Mouse (Mus musculus) kidney, postnatal 0 days (tissue): Measurements from ENCODE around the gene Map3k7cl. TPM values are rescaled to one million over a fixed set of nuclear protein-coding genes. Genes with fewer than 3 reads are reported as not detected.

Experiments
- ATAC-seq: fragments of 200-750 bp; cut with Nextera tagmentation; replicated peaks from 2 replicates; pipeline ENCODE4 v1.8.0; 2017; ENCODE audit warnings: low read depth, moderate number of reproducible peaks, moderate TSS enrichment, moderate library complexity; ENCODE audit not compliant: low FRiP score
- DNase-seq: peaks from one replicate; pipeline ENCODE4 v3.0.0-alpha.2; 2016; ENCODE audit warnings: low spot score
- H3K27ac ChIP-seq: fragments of 300-500 bp; sonication (generic); 2 replicates; pipeline ENCODE4 v1.5.1; 2014; ENCODE audit warnings: mild to moderate bottlenecking
- H3K27me3 ChIP-seq: fragments of 300-500 bp; sonication (generic); 2 replicates; pipeline ENCODE4 v1.6.1; 2014; ENCODE audit warnings: low read length, mixed read lengths; ENCODE audit not compliant: insufficient read depth
- H3K36me3 ChIP-seq: fragments of 300-500 bp; sonication (generic); 2 replicates; pipeline ENCODE4 v1.6.1; 2014; ENCODE audit warnings: low read length, mixed read lengths; ENCODE audit not compliant: insufficient read depth
- H3K4me1 ChIP-seq: fragments of 300-500 bp; sonication (generic); replicated peaks from 2 replicates; pipeline ENCODE4 v1.6.1; 2014; ENCODE audit warnings: antibody characterized with exemption, low read length, mixed read lengths; ENCODE audit not compliant: insufficient read depth
- H3K4me2 ChIP-seq: fragments of 300-500 bp; sonication (generic); 2 replicates; pipeline ENCODE4 v1.6.1; 2014; ENCODE audit warnings: mild to moderate bottlenecking, low read length, moderate library complexity, mixed read lengths
- H3K4me3 ChIP-seq: fragments of 300-500 bp; sonication (generic); replicated peaks from 2 replicates; pipeline ENCODE4 v1.5.1; 2014; ENCODE audit warnings: low read depth, low read length
- H3K9ac ChIP-seq: fragments of 300-500 bp; sonication (generic); 2 replicates; pipeline ENCODE4 v1.6.1; 2014; ENCODE audit warnings: low read depth, low read length
- H3K9me3 ChIP-seq: fragments of 300-500 bp; sonication (generic); replicated peaks from 2 replicates; pipeline ENCODE4 v1.6.1; 2016; ENCODE audit warnings: low read length, inconsistent platforms, mixed read lengths
- CTCF ChIP-seq: IDR thresholded peaks from 2 replicates; pipeline ENCODE4 v1.5.1; 2016; ENCODE audit warnings: antibody characterized with exemption, low read depth, mild to moderate bottlenecking, moderate library complexity
- WGBS: fragments of 180-500 bp; shearing (Covaris S2); extraction: QIAGEN DNeasy Blood & Tissue Kit; methylation state at CpG from one replicate; pipeline ENCODE4 v1.1.7; 2014; 5-methylcytosine and 5-hydroxymethylcytosine counted together
- polyA plus RNA-seq: library from polyadenylated mRNA; unstranded; fragments of >200 nt; fragmentation: Nextera tagmentation; extraction: Ambion mirVana; gene quantifications from 2 replicates; pipeline ENCODE4 v1.2.1, GENCODE M21; 2015

Gene Map3k7cl
- polyA plus RNA-seq, 1 experiment from 2014 or later, result 2.1 TPM

DNA sequence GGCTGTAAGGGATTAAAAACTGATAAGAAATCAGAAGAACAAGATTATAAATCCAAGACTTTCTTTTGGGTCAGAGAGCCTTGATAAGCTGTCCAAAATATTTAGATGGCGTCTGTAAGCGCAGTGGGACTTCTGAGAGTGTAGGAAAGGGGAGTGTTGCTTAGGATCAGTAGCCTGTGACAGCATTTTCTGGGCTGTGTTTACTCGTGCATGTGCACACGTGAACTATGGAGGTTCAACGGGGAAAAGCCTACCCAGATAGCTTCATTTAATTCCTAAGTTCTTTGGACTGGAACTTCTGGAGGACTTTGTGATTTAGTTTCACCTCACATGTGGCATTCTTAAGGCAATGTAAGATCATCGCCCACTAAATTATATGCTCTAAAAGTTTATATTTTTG, 29.6 kb downstream of the Map3k7cl start:
- no peak for DNase-seq
- Histone ChIP-seq H3K9me3 (no peaks in the 10 kb centered on the region), H3K4me3 (no peak overlapping the region), H3K9ac (no peak overlapping the region), H3K36me3 (no peaks in the 10 kb centered on the region), H3K4me2 (no peak overlapping the region), H3K27me3 (no peaks in the 10 kb centered on the region), H3K4me1 (no peaks in the 10 kb centered on the region), H3K27ac (no peak overlapping the region)
- no peak for TF ChIP-seq CTCF
- 57% methylated on average over 6 of the region's 6 CpGs for WGBS
- no peak for ATAC-seq

DNA sequence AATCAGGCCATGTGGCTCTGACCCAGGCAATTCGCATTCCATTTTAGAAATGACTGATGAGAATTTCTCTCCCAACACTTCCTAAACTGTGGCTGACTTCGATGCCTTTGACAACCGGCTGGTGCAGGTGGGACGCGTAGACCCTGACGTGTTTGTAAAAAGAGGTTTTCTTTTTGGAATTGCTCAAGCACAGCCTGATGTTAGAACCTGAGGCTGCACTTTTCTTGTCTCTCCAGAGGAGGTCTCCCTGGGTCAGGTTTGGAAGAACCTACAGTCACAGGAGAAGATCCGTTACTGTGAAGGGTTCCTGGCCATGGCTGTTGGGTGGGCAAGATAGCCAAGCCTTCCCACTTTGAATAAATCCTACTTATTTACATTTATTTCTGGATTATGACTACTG, 31.5 kb downstream of the Map3k7cl start:
- ATAC-seq (no peak), DNase-seq (peak; percentile 49)
- WGBS, result 56% methylated on average over 7 of the region's 7 CpGs
- Histone ChIP-seq H3K9me3 (no peaks in the 10 kb centered on the region), H3K4me2 (no peak overlapping the region), H3K9ac (no peak overlapping the region), H3K4me3 (no peak overlapping the region), H3K36me3 (no peaks in the 10 kb centered on the region), H3K4me1 (no peaks in the 10 kb centered on the region), H3K27me3 (no peaks in the 10 kb centered on the region), H3K27ac (no peak overlapping the region)
- peak; percentile 68 for TF ChIP-seq CTCF

GRCm38 (mm10) chr16:87585548-87586262, 32.6 kb downstream of the Map3k7cl start:
- no peak for TF ChIP-seq CTCF

DNA sequence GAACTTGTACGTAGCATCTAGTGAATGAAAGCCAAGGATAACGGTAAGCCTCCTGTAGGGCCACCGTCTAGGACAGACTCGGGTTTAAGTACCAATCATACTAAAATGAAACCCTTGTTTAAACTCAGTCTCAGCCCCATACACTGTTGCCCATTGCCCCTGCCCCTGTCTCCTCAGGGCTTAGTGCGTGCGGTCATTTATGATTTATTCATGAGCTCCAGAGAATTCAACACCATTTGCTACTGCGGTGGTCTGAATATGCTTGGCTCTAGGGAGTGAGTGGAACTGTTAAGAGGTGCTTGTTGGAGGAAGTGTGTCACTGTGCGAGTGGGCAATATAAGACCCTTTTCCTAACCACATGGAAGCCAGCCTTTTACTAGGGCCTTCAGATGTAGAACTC, 34.7 kb downstream of the Map3k7cl start:
- 80% methylated on average over 8 of the region's 8 CpGs for WGBS
- ATAC-seq (no peak), DNase-seq (no peak)
- H3K27me3 ChIP-seq, result no peaks in the 10 kb centered on the region
- H3K36me3 ChIP-seq, result no peaks in the 10 kb centered on the region
- no peak overlapping the region for H3K4me2 ChIP-seq
- H3K9me3 ChIP-seq, result no peaks in the 10 kb centered on the region
- H3K4me1 ChIP-seq, result no peaks in the 10 kb centered on the region
- no peak overlapping the region for H3K4me3 ChIP-seq
- H3K9ac ChIP-seq, result no peak overlapping the region
- TF ChIP-seq CTCF, result no peak
- H3K27ac ChIP-seq, result no peak overlapping the region

More at GRCm38 (mm10) chr16:87585548-87586262, 32.6 kb downstream of the Map3k7cl start:
- Histone ChIP-seq H3K9me3 (no peaks in the 10 kb centered on the region), H3K4me3 (no peak overlapping the region), H3K36me3 (no peaks in the 10 kb centered on the region), H3K4me2 (no peak overlapping the region), H3K9ac (no peak overlapping the region), H3K27me3 (no peaks in the 10 kb centered on the region), H3K27ac (no peak overlapping the region), H3K4me1 (no peaks in the 10 kb centered on the region)
- WGBS, result 81% methylated on average over 8 of the region's 8 CpGs
- DNase-seq (no peak), ATAC-seq (no peak)

DNA sequence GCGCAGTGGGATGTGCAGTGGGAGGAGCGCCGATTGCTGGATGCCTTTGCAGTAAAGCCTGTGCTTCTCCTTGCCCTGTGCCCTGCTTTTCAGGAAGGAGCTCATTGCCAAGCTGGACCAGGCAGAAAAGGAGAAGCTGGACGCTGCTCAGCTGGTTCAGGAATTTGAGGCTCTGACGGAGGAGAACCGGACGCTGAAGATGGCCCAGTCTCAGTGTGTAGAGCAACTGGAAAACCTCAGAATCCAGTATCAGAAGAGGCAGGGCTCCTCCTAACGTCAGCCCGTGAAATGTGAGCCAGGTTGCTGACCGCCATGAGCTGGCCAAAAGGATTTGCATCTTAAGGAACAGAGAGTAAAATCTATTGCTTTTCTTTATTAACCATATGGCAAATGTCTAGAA, 41.0 kb downstream of the Map3k7cl start:
- ATAC-seq (peak; percentile 50; the same call in 1 of the 2 replicates), DNase-seq (peak; percentile 76)
- H3K27ac ChIP-seq, result no peak overlapping the region
- no peak overlapping the region for H3K9ac ChIP-seq
- H3K9me3 ChIP-seq, result no peaks in the 10 kb centered on the region
- TF ChIP-seq CTCF, result peak; percentile 47; the same call in 1 of the 2 replicates
- 41% methylated on average over 10 of the region's 10 CpGs for WGBS
- H3K36me3 ChIP-seq, result no peaks in the 10 kb centered on the region
- H3K4me1 ChIP-seq, result no peaks in the 10 kb centered on the region
- H3K4me3 ChIP-seq, result no peak overlapping the region
- H3K4me2 ChIP-seq, result no peak overlapping the region
- H3K27me3 ChIP-seq, result no peaks in the 10 kb centered on the region

DNA sequence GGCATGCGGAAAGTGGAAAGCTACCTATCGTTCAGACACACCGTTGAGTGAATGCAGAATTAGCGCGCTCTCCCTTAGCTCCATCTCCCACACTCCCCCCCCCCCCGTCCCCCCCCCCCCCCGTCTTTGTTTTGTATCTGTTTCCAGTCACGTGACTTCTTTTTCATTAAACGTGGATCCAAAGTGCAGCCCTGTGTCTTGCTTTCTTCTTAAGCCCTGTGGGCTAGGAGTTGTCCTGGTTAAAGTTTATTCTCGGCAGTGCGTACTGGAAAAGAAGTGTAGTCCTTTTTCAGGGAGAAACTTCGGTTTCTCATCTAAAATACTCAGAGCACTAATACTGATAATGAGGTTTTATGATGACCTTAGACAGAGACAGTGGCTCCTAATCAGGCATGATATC, 42.0 kb downstream of the Map3k7cl start:
- Histone ChIP-seq H3K27ac (peak overlapping the region; percentile 25; the same call in 1 of the 2 replicates), H3K9me3 (no peaks in the 10 kb centered on the region)
- WGBS, result 71% methylated on average over 10 of the region's 12 CpGs

More for the DNA sequence above, 42.0 kb downstream of the Map3k7cl start:
- ATAC-seq (no peak), DNase-seq (no peak)
- H3K4me1 ChIP-seq, result no peaks in the 10 kb centered on the region
- no peak overlapping the region for H3K4me2 ChIP-seq
- H3K9ac ChIP-seq, result no peak overlapping the region
- no peak overlapping the region for H3K4me3 ChIP-seq
- no peak for TF ChIP-seq CTCF
- no peaks in the 10 kb centered on the region for H3K27me3 ChIP-seq
- H3K36me3 ChIP-seq, result no peaks in the 10 kb centered on the region
